Mouse (Mus musculus) hindbrain, embryonic 14.5 days (tissue): ENCODE results near the gene Cdkal1. TPM values are rescaled to one million over a fixed set of nuclear protein-coding genes. Genes with fewer than 3 reads are reported as not detected.
A peak's percentile ranks its signal among the peaks of the same experiment; 100 is the strongest.

Source experiments
- ATAC-seq: fragments of 200-750 bp; cut with Nextera tagmentation; 2 replicates; pipeline ENCODE4 v1.8.0; 2017; ENCODE audit warnings: moderate number of reproducible peaks, mild to moderate bottlenecking, moderate TSS enrichment, moderate library complexity; ENCODE audit not compliant: low FRiP score
- DNase-seq: peaks from one replicate; pipeline ENCODE4 v3.0.0-alpha.2; 2015; ENCODE audit warnings: low spot score
- H3K27ac ChIP-seq: fragments of 300-500 bp; sonication (generic); 2 replicates; pipeline ENCODE4 v1.5.1; 2014; ENCODE audit warnings: mild to moderate bottlenecking, moderate library complexity
- H3K27me3 ChIP-seq: fragments of 300-500 bp; sonication (generic); 2 replicates; pipeline ENCODE4 v1.6.1; 2014; ENCODE audit warnings: mild to moderate bottlenecking, low read length, mixed read lengths; ENCODE audit not compliant: control insufficient read depth, insufficient read depth
- H3K36me3 ChIP-seq: fragments of 300-500 bp; sonication (generic); replicated peaks from 2 replicates; pipeline ENCODE4 v1.6.1; 2014; ENCODE audit not compliant: control insufficient read depth, insufficient read depth
- H3K4me1 ChIP-seq: fragments of 300-500 bp; sonication (generic); replicated peaks from 2 replicates; pipeline ENCODE4 v1.6.1; 2014; ENCODE audit warnings: antibody characterized with exemption, low read length, mixed read lengths; ENCODE audit not compliant: control insufficient read depth, insufficient read depth
- H3K4me2 ChIP-seq: fragments of 300-500 bp; sonication (generic); replicated peaks from 2 replicates; pipeline ENCODE4 v1.6.1; 2014; ENCODE audit warnings: mild to moderate bottlenecking, moderate library complexity
- H3K4me3 ChIP-seq: fragments of 300-500 bp; sonication (generic); replicated peaks from 2 replicates; pipeline ENCODE4 v1.5.1; 2014; ENCODE audit warnings: mild to moderate bottlenecking, low read length
- H3K9ac ChIP-seq: fragments of 300-500 bp; sonication (generic); 2 replicates; pipeline ENCODE4 v1.6.1; 2014
- H3K9me3 ChIP-seq: fragments of 300-500 bp; sonication (generic); 2 replicates; pipeline ENCODE4 v1.6.1; 2016; ENCODE audit warnings: low read length; ENCODE audit not compliant: control insufficient read depth
- WGBS: fragments of 180-500 bp; shearing (Covaris S2); extraction: QIAGEN DNeasy Blood & Tissue Kit; methylation state at CpG from one replicate; pipeline ENCODE4 v1.1.7; 2014; 5-methylcytosine and 5-hydroxymethylcytosine counted together
- polyA plus RNA-seq: library from polyadenylated mRNA; unstranded; fragments of >200 nt; fragmentation: Nextera tagmentation; extraction: Ambion mirVana; gene quantifications from 2 replicates; pipeline ENCODE4 v1.2.1, GENCODE M21; 2014

The Cdkal1 gene
- polyA plus RNA-seq, 1 experiment from 2014 or later = 19.4 TPM

DNA sequence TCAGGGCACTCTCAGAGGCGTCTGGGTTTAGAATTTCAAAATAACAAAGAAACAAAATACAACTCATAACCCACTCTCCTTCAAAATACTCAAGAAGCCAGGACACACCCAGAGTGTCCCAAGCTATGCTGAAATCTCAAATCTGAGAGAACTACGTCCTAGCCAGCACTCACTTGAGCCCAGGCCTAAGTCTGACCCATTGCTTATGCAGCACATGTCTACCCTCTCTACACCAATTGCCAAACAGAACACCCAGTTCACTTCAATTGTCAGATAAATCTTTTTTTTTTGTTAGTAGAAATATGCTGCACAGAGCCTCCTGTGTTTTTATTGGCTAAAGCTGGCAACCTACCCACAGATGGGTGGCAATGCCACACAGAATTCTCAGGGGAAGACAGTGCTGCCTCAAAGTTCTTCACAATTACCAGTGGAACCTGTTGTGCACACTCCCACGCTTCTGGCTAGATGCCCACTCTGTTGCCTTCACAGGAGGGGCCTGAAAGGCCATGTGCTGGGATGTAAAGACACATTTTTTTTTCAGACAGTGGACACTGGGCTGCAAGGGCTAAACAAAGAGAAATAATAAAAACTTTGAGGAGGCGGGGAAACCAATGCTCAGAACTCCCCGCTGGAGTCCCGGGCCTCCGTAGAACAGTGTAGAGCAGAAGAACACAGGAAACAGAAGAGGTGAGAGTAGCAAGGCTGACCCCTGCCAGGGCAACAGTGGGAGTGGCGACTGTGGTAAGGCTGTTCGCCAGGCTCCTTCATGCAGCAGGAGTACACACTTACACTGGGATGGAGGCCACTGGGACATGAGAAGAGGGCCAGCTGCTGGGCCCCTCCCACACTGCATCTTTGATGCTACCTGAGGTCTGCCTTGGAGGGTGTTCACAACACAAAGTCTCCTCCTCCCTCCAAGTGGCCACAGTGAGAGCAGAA, 273.4 kb downstream of the Cdkal1 start:
- Histone ChIP-seq H3K4me3 (no peak overlapping the region), H3K4me1 (0 out of 2 replicates have a peak, but pooled peaks cover 5% of the 10 kb centered on the region), H3K9me3 (no peaks in the 10 kb centered on the region), H3K27me3 (no peaks in the 10 kb centered on the region), H3K27ac (no peak overlapping the region), H3K36me3 (no peaks in the 10 kb centered on the region), H3K9ac (no peak overlapping the region), H3K4me2 (no peak overlapping the region)
- DNase-seq (peak; percentile 35), ATAC-seq (0 out of 2 replicates have a peak, but pooled peaks have one; percentile 43)
- WGBS = 63% methylated on average over 9 of the region's 9 CpGs

DNA sequence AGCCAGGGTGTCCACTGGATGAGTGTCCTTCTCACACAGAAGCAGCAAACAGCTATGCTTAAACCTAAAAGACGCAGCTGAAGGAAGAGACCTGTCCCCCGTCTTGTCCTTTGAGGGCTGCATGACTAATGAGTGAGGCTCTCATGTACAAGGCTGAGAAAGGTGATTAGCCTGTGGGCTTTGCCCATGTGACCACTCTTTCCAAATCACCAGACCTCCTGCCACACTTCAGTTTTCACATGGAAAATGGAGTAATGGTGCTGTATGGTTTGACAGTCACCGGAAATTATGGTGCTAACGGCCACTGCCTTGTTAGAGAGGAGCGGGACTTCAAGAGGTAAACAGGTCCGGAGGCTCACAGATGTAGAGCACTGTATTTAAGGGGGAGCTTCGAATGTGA, 274.7 kb downstream of the Cdkal1 start:
- Histone ChIP-seq H3K4me2 (no peak overlapping the region), H3K9ac (no peak overlapping the region), H3K4me1 (0 out of 2 replicates have a peak, but pooled peaks cover 5% of the 10 kb centered on the region), H3K27ac (no peak overlapping the region), H3K27me3 (no peaks in the 10 kb centered on the region), H3K36me3 (no peaks in the 10 kb centered on the region), H3K4me3 (no peak overlapping the region), H3K9me3 (no peaks in the 10 kb centered on the region)
- DNase-seq = no peak
- WGBS = 85% methylated on average over 7 of the region's 7 CpGs
- ATAC-seq = no peak

DNA sequence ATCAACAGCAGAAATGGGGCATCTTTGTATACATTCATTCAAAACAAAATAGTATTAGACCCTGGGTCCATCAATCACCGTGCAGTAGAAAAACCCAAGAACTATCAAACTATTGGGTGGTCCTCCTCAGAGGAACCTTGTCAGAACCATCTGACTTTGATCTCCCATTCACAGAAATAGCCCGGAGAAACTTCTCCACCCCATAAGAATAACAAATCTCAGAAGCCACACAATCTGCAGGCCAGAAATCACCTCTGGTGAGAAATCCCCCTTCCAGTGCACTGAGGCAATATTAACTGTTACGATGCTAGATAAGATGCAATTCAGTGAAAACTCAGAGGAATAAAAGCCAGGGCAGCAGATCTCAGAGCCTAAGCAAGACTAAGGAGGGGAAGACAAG, 275.5 kb downstream of the Cdkal1 start:
- ATAC-seq = no peak
- Histone ChIP-seq H3K4me3 (no peak overlapping the region), H3K27ac (no peak overlapping the region), H3K9ac (no peak overlapping the region), H3K4me1 (0 out of 2 replicates have a peak, but pooled peaks cover 5% of the 10 kb centered on the region), H3K4me2 (no peak overlapping the region), H3K27me3 (no peaks in the 10 kb centered on the region), H3K9me3 (no peaks in the 10 kb centered on the region), H3K36me3 (no peaks in the 10 kb centered on the region)
- 82% methylated on average over 3 of the region's 3 CpGs for WGBS
- DNase-seq = no peak

DNA sequence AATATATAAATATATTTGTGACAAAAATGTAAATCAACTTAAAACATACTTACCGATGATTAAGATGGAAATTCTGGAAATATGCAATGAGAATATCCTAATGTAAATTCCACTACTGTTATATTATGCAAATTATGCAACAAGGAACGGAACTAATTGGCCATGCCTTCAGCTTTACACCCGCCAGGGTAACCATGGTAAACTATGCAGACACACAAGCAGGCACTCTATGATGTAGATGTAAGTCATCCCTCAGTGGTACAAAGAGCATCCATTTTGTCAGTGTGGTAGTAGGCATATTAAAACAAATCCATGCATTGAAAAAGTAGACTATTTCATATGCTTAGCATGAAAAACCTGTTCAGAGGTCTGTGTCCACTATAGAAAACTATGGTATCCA, 276.9 kb downstream of the Cdkal1 start:
- DNase-seq (no peak), ATAC-seq (no peak)
- no peak overlapping the region for H3K4me2 ChIP-seq
- H3K36me3 ChIP-seq = no peaks in the 10 kb centered on the region
- no peaks in the 10 kb centered on the region for H3K9me3 ChIP-seq
- H3K27ac ChIP-seq = no peak overlapping the region
- H3K4me1 ChIP-seq = 0 out of 2 replicates have a peak, but pooled peaks cover 5% of the 10 kb centered on the region
- H3K27me3 ChIP-seq = no peaks in the 10 kb centered on the region
- WGBS = 53% methylated on average over 3 of the region's 3 CpGs
- H3K4me3 ChIP-seq = no peak overlapping the region
- no peak overlapping the region for H3K9ac ChIP-seq

DNA sequence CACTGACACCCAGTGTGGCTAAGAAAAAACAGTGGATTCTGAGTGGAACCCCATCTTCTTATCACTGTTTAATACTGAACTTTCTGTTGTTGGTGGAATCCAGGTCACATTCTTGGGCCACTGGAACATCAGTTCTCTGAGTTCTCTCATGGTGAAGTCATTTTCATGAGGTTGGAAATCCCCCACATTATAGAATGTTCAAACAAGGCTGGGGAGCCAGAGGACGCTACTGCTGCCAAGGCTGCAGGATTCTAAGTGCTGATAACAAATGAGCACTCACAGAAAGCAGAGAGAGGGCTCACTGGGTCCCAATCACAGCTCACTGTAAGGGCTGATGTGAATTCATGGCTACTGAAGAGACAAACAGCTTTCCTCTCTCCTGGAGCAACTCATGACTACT, 280.7 kb downstream of the Cdkal1 start:
- Histone ChIP-seq H3K4me3 (no peak overlapping the region), H3K4me2 (no peak overlapping the region), H3K9me3 (no peaks in the 10 kb centered on the region), H3K4me1 (no peaks in the 10 kb centered on the region), H3K9ac (no peak overlapping the region), H3K27me3 (no peaks in the 10 kb centered on the region), H3K36me3 (no peaks in the 10 kb centered on the region), H3K27ac (no peak overlapping the region)
- DNase-seq (no peak), ATAC-seq (no peak)
- WGBS = 66% methylated on average over 1 of the region's 1 CpGs

DNA sequence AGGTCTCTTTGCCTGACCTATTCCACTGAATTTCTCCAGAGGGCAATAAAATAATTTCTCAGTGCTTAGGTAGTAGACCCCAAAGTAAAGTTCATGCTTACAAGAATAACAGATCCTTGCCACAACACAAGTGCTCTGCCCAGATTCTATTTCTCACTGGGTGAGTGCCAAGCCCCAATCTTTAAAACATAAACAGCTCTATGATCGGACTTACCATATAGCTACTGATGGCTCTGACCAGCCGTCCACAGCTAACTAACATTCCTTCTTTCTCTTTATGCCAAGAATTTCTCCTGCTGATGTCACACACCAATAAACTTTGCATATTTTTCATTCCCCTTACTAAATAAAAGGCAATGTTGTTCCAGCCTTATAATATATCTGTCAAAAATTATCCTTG, 283.0 kb downstream of the Cdkal1 start:
- Histone ChIP-seq H3K9ac (no peak overlapping the region), H3K9me3 (no peaks in the 10 kb centered on the region), H3K4me2 (no peak overlapping the region), H3K36me3 (no peaks in the 10 kb centered on the region), H3K27me3 (no peaks in the 10 kb centered on the region), H3K27ac (no peak overlapping the region), H3K4me1 (no peaks in the 10 kb centered on the region), H3K4me3 (no peak overlapping the region)
- ATAC-seq = no peak
- 78% methylated on average over 2 of the region's 2 CpGs for WGBS
- no peak for DNase-seq

DNA sequence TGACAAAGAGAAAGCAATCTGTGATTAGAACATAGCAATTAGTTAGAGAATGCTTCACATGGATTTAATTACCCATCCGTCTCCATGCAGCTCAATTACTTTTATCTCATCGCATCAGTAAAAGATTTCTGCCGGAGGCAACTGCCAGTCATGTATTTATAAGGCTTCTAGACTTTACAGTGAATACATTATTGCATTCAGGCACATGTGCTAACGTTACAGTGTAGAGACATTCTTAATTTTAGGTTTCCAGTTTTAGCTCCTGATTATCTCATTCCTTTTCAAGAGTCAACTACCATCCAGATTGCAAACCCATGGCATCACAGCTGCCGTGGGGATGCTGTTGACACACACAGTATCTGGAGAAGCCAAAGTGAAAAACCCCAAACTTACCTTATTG, 289.8 kb downstream of the Cdkal1 start:
- DNase-seq (peak; percentile 49), ATAC-seq (peak; percentile 37; the same call in 1 of the 2 replicates)
- H3K4me1 ChIP-seq = 0 out of 2 replicates have a peak, but pooled peaks cover 4% of the 10 kb centered on the region
- H3K9me3 ChIP-seq = no peaks in the 10 kb centered on the region
- WGBS = 40% methylated on average over 5 of the region's 5 CpGs
- no peaks in the 10 kb centered on the region for H3K36me3 ChIP-seq
- H3K9ac ChIP-seq = no peak overlapping the region
- H3K27ac ChIP-seq = peak overlapping the region; percentile 3; the same call in 1 of the 2 replicates
- no peak overlapping the region for H3K4me3 ChIP-seq
- no peaks in the 10 kb centered on the region for H3K27me3 ChIP-seq
- no peak overlapping the region for H3K4me2 ChIP-seq

DNA sequence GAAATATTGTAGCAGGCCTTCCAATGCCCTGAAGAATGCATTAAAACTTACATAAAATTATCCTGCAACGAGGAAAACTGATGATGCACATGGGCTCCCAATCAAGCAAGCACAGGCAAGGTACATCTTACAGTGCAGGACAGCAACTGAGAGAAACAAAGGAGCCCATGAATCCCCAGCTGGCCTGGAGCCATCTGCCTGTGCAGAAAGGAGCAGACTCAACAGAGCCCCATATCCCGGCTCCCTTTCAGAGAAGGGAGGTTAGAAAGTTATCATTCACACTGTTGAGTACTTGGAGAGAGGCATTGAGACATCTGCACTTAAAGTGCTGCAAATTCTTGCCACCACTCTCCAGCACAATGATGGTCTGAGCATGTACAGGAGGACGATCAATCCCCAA, 296.3 kb downstream of the Cdkal1 start:
- WGBS = 47% methylated on average over 3 of the region's 3 CpGs

DNA sequence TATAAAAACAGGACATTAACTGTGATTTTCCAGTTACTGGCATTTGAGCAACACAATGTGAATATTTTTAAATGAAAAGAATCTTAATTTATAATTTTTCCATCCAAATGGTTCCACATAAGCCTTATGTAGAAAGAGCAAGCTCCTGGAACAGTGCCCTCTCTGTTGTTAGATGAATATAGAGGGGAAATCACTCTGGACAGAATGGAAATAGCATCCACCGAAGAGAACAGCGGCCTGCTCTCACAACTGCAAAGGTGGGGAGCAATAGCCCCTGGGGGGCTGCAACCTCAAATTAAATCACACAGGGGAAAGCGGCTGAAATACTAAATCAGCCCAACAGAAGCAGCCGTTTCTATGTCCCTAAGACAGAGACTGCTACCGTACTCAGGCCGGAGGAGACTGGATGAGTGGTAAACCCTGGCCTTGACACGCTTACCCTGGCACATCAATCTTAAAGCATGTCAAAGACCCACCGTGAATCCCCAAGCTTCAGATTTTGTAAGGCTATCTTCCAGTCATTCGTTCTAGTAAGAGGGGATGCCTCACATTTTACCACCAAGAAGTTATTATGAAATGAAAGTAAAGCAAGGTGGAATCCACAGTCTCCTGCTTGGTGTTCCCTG, 300.2 kb downstream of the Cdkal1 start:
- Histone ChIP-seq H3K4me2 (no peak overlapping the region), H3K4me3 (no peak overlapping the region), H3K9me3 (no peaks in the 10 kb centered on the region), H3K27me3 (no peaks in the 10 kb centered on the region), H3K27ac (no peak overlapping the region), H3K9ac (no peak overlapping the region), H3K36me3 (no peaks in the 10 kb centered on the region), H3K4me1 (no peaks in the 10 kb centered on the region)
- WGBS = 51% methylated on average over 9 of the region's 9 CpGs
- DNase-seq (no peak), ATAC-seq (no peak)

More for the DNA sequence above, 296.3 kb downstream of the Cdkal1 start:
- DNase-seq = no peak
- Histone ChIP-seq H3K9me3 (no peaks in the 10 kb centered on the region), H3K4me2 (no peak overlapping the region), H3K4me3 (no peak overlapping the region), H3K27me3 (no peaks in the 10 kb centered on the region), H3K36me3 (no peaks in the 10 kb centered on the region), H3K27ac (no peak overlapping the region), H3K9ac (no peak overlapping the region), H3K4me1 (no peaks in the 10 kb centered on the region)
- ATAC-seq = no peak
